Mouse (Mus musculus) kidney, postnatal 0 days (tissue): ENCODE results near the gene Rrn3. TPM values are rescaled to one million over a fixed set of nuclear protein-coding genes. Genes with fewer than 3 reads are reported as not detected.
A peak's percentile ranks its signal among the peaks of the same experiment; 100 is the strongest.

ENCODE experiments used
- ATAC-seq: fragments of 200-750 bp; cut with Nextera tagmentation; replicated peaks from 2 replicates; pipeline ENCODE4 v1.8.0; 2017; ENCODE audit warnings: low read depth, moderate number of reproducible peaks, moderate TSS enrichment, moderate library complexity; ENCODE audit not compliant: low FRiP score
- DNase-seq: peaks from one replicate; pipeline ENCODE4 v3.0.0-alpha.2; 2016; ENCODE audit warnings: low spot score
- H3K27ac ChIP-seq: fragments of 300-500 bp; sonication (generic); 2 replicates; pipeline ENCODE4 v1.5.1; 2014; ENCODE audit warnings: mild to moderate bottlenecking
- H3K27me3 ChIP-seq: fragments of 300-500 bp; sonication (generic); 2 replicates; pipeline ENCODE4 v1.6.1; 2014; ENCODE audit warnings: low read length, mixed read lengths; ENCODE audit not compliant: insufficient read depth
- H3K36me3 ChIP-seq: fragments of 300-500 bp; sonication (generic); 2 replicates; pipeline ENCODE4 v1.6.1; 2014; ENCODE audit warnings: low read length, mixed read lengths; ENCODE audit not compliant: insufficient read depth
- H3K4me1 ChIP-seq: fragments of 300-500 bp; sonication (generic); replicated peaks from 2 replicates; pipeline ENCODE4 v1.6.1; 2014; ENCODE audit warnings: antibody characterized with exemption, low read length, mixed read lengths; ENCODE audit not compliant: insufficient read depth
- H3K4me2 ChIP-seq: fragments of 300-500 bp; sonication (generic); 2 replicates; pipeline ENCODE4 v1.6.1; 2014; ENCODE audit warnings: mild to moderate bottlenecking, low read length, moderate library complexity, mixed read lengths
- H3K4me3 ChIP-seq: fragments of 300-500 bp; sonication (generic); replicated peaks from 2 replicates; pipeline ENCODE4 v1.5.1; 2014; ENCODE audit warnings: low read depth, low read length
- H3K9ac ChIP-seq: fragments of 300-500 bp; sonication (generic); 2 replicates; pipeline ENCODE4 v1.6.1; 2014; ENCODE audit warnings: low read depth, low read length
- H3K9me3 ChIP-seq: fragments of 300-500 bp; sonication (generic); replicated peaks from 2 replicates; pipeline ENCODE4 v1.6.1; 2016; ENCODE audit warnings: low read length, inconsistent platforms, mixed read lengths
- CTCF ChIP-seq: IDR thresholded peaks from 2 replicates; pipeline ENCODE4 v1.5.1; 2016; ENCODE audit warnings: antibody characterized with exemption, low read depth, mild to moderate bottlenecking, moderate library complexity
- WGBS: fragments of 180-500 bp; shearing (Covaris S2); extraction: QIAGEN DNeasy Blood & Tissue Kit; methylation state at CpG from one replicate; pipeline ENCODE4 v1.1.7; 2014; 5-methylcytosine and 5-hydroxymethylcytosine counted together
- polyA plus RNA-seq: library from polyadenylated mRNA; unstranded; fragments of >200 nt; fragmentation: Nextera tagmentation; extraction: Ambion mirVana; gene quantifications from 2 replicates; pipeline ENCODE4 v1.2.1, GENCODE M21; 2015

Gene Rrn3
- polyA plus RNA-seq, 1 experiment from 2014 or later: 47.0 TPM

DNA sequence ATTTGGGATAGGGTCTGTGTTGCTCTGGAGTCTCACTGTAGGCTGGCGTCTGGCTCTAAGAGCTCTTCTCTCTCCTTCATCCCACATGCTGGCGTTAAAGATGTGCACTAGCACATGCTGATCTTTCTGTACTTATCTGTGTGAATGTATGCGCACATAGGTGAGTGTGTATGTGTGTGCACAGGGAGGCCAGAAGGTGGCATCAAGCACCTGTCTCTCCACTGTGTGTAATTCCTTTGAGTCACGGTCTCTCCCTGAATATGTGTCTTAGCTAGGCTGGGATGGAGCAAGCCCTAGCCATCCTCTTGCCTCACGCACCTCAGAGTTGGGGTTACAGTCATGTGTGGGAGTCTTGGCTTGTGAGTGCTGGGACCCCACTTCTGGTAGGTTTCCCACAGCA, 40.3 kb downstream of the Rrn3 start:
- Histone ChIP-seq H3K4me3 (no peak overlapping the region), H3K27me3 (no peaks in the 10 kb centered on the region), H3K9ac (no peak overlapping the region), H3K36me3 (no peaks in the 10 kb centered on the region), H3K27ac (no peak overlapping the region), H3K9me3 (no peaks in the 10 kb centered on the region), H3K4me2 (peak overlapping the region; percentile 89; the same call in 1 of the 2 replicates), H3K4me1 (no peaks in the 10 kb centered on the region)
- peak; percentile 10; the same call in 1 of the 2 replicates for TF ChIP-seq CTCF
- no peak for ATAC-seq
- WGBS: 95% methylated on average over 5 of the region's 5 CpGs
- no peak for DNase-seq

DNA sequence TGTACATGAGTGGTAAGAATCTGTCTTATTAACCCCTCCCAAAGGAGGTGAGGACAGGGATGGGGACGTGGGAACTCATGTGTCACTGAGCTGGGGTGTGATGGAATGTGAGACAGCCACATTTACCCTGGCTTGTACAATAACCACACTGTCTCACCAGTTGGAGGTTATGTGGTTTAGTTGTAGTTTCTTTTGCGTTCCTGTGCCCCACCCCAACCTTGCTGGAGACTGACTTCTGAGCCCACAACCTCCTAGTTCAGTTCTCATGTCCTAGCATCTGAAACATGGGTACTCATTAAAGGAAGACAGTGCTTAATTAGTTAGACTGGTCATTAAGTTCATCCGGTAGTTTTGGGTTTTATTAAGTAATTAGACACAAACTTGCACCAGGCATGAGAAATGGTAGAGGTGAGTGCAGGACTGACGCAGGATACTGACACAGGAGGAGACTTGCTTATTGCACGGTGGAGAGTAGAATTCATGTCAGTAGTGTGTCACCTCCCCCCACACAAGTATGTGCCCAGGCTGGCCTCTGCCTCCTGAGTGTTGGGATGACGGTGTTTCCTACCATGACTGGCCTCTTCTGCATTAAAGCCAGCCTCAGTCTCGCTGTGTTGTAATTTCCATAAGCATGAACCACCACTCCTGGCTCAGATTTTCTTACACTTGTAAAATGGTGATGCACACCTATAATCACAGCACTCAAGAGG, 45.4 kb downstream of the Rrn3 start:
- H3K4me2 ChIP-seq: no peak overlapping the region
- no peak for DNase-seq
- peaks cover 30% of the 10 kb centered on the region; the same call in 1 of the 2 replicates for H3K36me3 ChIP-seq
- no peaks in the 10 kb centered on the region for H3K4me1 ChIP-seq
- H3K4me3 ChIP-seq: no peak overlapping the region
- H3K27me3 ChIP-seq: no peaks in the 10 kb centered on the region
- H3K9me3 ChIP-seq: no peaks in the 10 kb centered on the region
- TF ChIP-seq CTCF: no peak
- H3K27ac ChIP-seq: no peak overlapping the region
- peak; percentile 27; the same call in 1 of the 2 replicates for ATAC-seq
- 61% methylated on average over 7 of the region's 7 CpGs for WGBS
- H3K9ac ChIP-seq: no peak overlapping the region

DNA sequence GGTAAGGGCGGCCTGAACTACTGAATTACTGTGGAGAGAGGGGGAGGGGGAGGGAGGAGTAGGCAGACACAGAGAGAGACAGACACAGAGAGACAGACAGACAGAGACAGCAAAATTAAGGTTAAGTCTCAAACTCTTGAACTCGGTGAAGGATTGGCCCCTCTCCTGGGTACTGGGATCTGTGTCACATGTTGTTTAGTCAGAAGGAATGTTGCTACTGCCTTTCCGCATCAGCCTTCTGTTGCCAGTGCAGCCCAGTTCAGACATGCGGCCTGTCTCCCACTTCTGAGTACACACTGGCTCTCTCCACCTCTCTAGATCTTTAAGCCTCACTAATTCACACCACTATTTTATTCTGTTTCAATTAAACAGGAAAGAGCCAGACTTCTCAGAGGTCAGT, 46.0 kb downstream of the Rrn3 start:
- H3K27me3 ChIP-seq: no peaks in the 10 kb centered on the region
- H3K4me3 ChIP-seq: no peak overlapping the region
- H3K36me3 ChIP-seq: peaks cover 35% of the 10 kb centered on the region; the same call in 1 of the 2 replicates
- H3K4me2 ChIP-seq: no peak overlapping the region
- no peak; the same call in 1 of the 2 replicates for ATAC-seq
- WGBS: 89% methylated on average over 4 of the region's 4 CpGs
- DNase-seq: no peak
- TF ChIP-seq CTCF: no peak
- H3K4me1 ChIP-seq: no peaks in the 10 kb centered on the region
- no peak overlapping the region for H3K9ac ChIP-seq
- no peak overlapping the region for H3K27ac ChIP-seq
- H3K9me3 ChIP-seq: no peaks in the 10 kb centered on the region

GRCm38 (mm10) chr16:13830444-13830843, 49.9 kb downstream of the Rrn3 start:
- Histone ChIP-seq H3K27ac (no peak overlapping the region), H3K4me2 (no peak overlapping the region), H3K9ac (no peak overlapping the region), H3K36me3 (peaks cover 62% of the 10 kb centered on the region; the same call in 1 of the 2 replicates), H3K9me3 (no peaks in the 10 kb centered on the region), H3K4me1 (no peaks in the 10 kb centered on the region), H3K4me3 (no peak overlapping the region), H3K27me3 (no peaks in the 10 kb centered on the region)
- ATAC-seq (no peak), DNase-seq (no peak)
- 93% methylated on average over 10 of the region's 10 CpGs for WGBS
- TF ChIP-seq CTCF: peak; percentile 21; the same call in 1 of the 2 replicates

- no peak for TF ChIP-seq CTCF
- DNase-seq: no peak
- Histone ChIP-seq H3K4me2 (no peak overlapping the region), H3K4me3 (no peak overlapping the region), H3K36me3 (peaks cover 72% of the 10 kb centered on the region; the same call in 1 of the 2 replicates), H3K27me3 (no peaks in the 10 kb centered on the region), H3K9me3 (no peaks in the 10 kb centered on the region), H3K4me1 (no peaks in the 10 kb centered on the region), H3K27ac (no peak overlapping the region), H3K9ac (no peak overlapping the region)
- ATAC-seq: no peak
- 76% methylated on average over 5 of the region's 5 CpGs for WGBS
Observed at GRCm38 (mm10) chr16:13831606-13832005, 51.1 kb downstream of the Rrn3 start.

DNA sequence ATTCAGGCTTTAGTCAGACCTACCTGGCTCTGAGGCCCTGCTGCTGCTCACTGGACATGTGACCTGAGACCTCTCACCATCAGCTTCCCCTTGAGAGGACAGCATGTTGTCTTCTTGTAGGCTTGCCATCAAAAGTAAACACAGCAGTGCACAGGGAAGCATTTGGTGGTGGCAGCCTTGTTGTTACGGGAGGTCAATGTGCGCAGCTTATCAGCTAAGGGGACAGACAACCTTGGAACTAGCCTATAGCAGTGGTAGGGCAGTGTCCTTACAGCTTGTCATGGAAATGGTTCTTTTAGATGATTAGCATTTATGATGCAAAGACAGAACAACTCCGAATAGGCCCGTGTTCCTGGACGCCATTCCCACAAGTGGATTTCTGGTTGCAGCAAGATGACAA, 53.9 kb downstream of the Rrn3 start:
- Histone ChIP-seq H3K27ac (no peak overlapping the region), H3K4me3 (no peak overlapping the region), H3K4me2 (no peak overlapping the region), H3K27me3 (no peaks in the 10 kb centered on the region), H3K9me3 (no peaks in the 10 kb centered on the region), H3K9ac (no peak overlapping the region), H3K4me1 (no peaks in the 10 kb centered on the region), H3K36me3 (peaks cover 75% of the 10 kb centered on the region)
- DNase-seq: no peak
- ATAC-seq: no peak
- WGBS: 97% methylated on average over 5 of the region's 5 CpGs
- no peak for TF ChIP-seq CTCF

DNA sequence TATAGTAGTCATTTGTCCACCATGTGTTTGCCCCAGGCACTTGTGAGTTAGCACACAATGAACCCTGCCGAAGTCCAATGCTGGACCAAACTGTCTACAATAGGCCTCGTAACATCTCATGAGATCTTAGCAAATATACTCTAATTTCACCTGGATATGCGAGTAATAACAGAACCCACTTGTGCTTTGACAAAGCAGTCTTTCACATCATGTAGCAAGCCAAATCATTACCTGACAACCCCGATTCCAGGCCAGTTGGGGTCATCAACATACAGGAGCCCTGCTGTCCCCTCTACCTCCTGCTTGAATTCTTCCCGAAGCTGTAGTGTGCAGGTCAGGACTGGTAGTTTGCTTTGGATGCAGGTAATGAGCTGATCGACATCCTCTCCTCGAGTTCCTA, 59.5 kb downstream of the Rrn3 start:
- ATAC-seq (no peak), DNase-seq (no peak)
- peaks cover 38% of the 10 kb centered on the region for H3K36me3 ChIP-seq
- no peak overlapping the region for H3K4me2 ChIP-seq
- TF ChIP-seq CTCF: no peak
- no peaks in the 10 kb centered on the region for H3K4me1 ChIP-seq
- H3K9ac ChIP-seq: no peak overlapping the region
- H3K27ac ChIP-seq: no peak overlapping the region
- H3K27me3 ChIP-seq: no peaks in the 10 kb centered on the region
- H3K9me3 ChIP-seq: no peaks in the 10 kb centered on the region
- WGBS: 89% methylated on average over 7 of the region's 7 CpGs
- no peak overlapping the region for H3K4me3 ChIP-seq
